Mouse (Mus musculus) layer of hippocampus, postnatal 10 days (tissue): ENCODE data around the gene Cyp3a11. TPM values are rescaled to one million over a fixed set of nuclear protein-coding genes. Genes with fewer than 3 reads are reported as not detected.
"Not testable (repeated sequence)": the region's sequence is repeated elsewhere in the genome, so short reads cannot be mapped to it uniquely, and the experiment has no call there.

Source experiments
- DNase-seq, 2 experiments: peaks; one replicate each; pipeline ENCODE4 v3.0.0; 2021; ENCODE audit warnings: low spot score in 2 of 2
- long read RNA-seq: library from polyadenylated mRNA; stranded (forward); transcript quantifications from one replicate; pipeline ENCODE4 v2.0.0, GENCODE M21; 2023
- total RNA-seq, 2 experiments: library from RNA; stranded (reverse); gene quantifications; 2 replicates each; pipeline ENCODE4 v1.2.3; 2021

Cyp3a11 gene
- total RNA-seq, result not detected
- long read RNA-seq, result 0 reads

DNA sequence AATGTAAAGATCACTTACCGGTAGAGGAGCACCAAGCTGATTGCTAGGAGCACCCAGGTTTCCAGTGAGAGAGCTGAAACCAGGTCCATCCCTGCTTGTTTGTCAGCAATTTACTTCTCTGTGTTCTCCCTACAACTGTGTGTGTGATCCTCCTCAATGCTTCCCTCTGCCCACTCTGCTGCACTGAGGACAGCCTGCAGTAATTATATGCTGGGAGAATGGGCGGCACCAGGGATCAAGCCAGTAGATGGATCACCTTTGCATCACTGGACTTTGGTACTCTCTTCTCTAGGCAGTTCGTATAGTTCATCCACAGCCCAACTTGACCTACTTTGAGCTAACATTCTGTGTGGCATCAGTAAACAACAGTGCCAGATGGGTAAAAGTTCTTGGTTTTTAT, at the start of gene Cyp3a11:
Gene Cyp3a11 (minus strand): TSS at position 277 of the 400 bp plus-strand sequence.
- DNase-seq, result no peak

DNA sequence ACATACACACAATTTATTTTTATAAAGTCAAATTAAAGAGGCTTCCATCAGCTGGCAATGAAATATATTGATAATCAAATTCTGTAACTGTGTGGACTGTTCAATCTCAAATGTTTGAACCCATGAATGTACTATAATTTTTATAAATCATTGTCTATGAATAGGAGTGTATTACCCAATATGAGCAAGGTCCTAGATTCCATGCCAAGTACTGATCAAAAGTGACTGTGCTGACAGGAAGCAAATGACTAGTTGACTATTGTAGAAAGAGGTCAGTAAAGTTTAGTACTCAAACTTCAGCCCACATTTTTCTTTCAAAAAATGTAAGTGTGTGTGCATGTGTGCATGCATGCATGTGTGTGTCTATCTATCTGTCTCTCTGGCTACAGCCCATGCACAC, 33.1 kb upstream of the Cyp3a11 start:
- no peak for DNase-seq

DNA sequence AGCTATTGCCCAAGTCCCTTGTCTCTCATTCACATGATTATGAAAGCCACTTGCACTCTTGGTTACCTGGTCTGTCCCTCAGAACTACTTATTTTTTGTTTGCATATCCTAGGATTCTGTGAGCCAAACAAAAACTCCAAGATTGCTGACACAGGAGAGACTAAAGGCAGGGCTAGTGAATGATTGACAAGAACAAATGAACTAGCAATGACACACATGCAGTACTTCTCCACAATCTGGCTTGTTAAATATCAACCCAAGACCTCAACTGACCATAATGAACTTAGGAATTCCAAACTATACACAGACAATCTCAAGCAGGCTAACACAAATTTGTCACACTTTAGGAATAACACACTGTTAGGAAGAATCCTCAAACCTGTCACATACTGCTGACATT, 32.0 kb upstream of the Cyp3a11 start:
- no peak for DNase-seq

DNA sequence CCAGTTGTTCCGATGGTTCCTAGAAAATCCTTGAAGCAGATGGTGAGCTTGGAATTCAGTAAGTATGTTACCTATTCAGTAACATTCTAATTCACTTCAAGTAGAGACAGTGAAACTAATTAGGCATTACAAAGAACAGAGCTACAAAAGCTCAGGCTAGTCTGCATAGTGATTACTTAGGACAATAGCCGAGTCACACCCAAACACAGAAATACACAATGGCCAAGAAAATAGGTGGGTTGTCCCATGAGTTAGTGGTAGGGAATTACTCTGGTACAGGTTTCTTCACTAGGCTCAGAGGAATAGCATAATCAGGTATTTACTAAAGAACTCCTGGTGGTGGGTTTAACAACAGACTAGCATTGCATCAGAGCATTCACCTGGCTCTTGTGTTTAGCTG, 27.2 kb upstream of the Cyp3a11 start:
- not testable (repeated sequence) for DNase-seq

DNA sequence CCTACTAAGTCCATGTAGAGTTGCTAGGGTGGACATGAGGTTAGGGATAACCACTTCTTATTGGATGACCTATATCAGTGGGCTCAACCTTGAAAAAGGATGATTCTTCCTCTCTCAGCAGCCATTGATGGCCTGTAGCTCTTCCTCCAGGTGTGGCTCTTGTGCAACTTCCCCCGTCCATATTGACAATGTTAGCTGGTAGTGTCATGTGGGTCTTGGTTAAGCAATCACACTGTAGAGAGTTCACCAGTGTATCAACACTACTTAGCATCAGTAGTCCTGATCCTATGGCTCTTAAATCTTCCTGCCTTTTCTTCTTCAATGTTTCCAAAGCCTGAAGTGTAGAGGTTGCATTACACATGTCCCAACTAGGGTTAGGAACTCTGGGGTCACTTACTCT, 24.8 kb upstream of the Cyp3a11 start:
- no peak for DNase-seq

DNA sequence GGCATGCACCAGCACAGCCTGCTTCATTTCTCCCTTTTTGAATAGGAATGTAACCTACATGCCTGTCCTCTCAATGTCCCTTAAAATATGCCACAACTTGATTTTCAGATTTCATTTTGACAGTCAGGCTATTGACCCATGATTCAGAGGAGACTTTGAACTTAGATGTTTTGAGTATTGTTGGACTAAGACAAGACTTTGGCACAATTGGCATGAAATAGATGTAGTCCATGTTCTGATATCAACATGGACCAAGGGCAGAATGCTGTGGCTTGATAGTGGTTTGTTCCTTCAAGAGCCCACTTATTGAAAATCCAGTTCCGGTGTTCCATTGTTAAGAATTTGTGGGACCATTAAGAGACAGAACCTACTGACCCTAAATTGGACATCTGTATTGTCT, 23.6 kb upstream of the Cyp3a11 start:
- DNase-seq, result no peak

DNA sequence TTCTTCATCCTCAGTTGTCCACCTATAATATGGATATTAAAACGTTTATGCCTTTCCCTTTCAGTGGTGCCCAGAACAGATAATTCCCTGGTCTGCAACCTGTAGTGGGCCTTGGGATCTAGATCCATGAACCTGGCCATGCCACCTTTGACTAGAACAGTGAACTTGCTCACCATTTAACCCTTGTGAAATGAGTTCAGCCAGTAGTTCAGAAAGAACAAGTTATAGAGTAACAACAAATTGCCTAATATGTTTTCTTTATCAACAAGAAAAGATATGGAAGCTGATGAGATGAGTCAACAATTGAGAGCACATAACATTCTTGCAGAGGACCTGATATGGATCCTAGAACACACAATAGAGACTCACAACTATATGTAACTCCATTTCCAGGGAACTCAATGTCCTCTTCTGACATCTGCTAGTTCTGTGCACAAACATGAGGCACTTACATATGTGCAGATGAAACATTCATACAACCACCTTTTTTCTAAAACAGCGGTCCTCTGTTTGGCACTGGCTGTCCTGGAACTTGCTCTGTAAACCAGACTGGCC, 20.7 kb upstream of the Cyp3a11 start:
- no peak for DNase-seq

DNA sequence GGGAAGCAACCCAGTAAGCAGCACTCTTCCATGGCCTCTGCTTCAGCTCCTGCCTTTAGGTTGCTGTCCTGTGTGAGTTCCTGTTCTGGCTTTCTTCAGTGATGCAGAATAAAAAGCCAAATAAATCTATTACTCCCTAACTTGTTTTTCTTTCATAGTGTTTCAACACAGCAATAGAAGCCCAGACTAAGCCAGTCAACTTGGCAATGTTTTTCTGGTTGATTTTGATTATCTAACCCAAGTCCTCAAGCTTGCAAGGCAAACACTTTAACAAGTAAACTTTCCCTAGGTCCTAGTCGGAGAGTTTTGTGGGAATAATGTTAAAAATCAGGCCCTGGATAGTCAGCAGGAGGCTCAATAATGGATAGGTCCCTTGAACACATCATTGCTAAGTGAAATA, 17.5 kb upstream of the Cyp3a11 start:
- no peak for DNase-seq

DNA sequence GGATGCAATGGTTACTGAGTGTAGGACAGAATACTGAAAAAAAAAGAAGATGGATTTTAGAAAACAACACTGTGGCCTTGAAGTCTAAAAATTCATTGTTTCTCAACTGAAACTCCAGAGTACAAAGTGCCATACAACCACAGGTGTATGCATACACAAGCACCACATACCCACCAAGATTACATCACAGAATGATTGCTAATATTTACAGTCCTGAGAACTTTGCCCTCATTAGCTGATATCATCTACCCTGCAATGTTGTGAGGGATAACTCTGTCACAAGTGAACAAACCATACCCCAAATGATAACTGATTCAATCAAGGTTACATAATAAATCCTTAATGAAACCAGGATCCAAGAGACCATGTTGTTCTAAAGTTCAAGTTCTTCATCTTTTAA, 1.4 kb upstream of the Cyp3a11 start:
- DNase-seq, result no peak

DNA sequence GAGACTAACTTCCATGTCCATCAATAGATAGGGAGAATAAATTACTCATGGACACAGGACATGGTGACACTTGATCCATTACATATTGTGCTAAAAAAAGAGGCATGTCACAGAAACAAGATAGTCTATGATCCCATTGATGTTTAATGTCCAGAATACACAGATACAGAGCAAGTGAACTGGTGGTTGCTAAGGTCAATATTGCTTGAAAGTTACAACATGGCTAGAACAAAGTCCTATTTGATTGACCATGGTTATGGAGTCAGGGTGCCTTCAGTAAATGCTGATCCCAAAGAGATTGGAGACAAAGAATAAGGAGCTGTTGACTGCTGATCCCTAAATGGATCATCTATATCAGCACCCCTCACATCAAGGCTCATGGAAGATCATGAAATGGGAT, 12.3 kb downstream of the Cyp3a11 start:
- not testable (repeated sequence) for DNase-seq

DNA sequence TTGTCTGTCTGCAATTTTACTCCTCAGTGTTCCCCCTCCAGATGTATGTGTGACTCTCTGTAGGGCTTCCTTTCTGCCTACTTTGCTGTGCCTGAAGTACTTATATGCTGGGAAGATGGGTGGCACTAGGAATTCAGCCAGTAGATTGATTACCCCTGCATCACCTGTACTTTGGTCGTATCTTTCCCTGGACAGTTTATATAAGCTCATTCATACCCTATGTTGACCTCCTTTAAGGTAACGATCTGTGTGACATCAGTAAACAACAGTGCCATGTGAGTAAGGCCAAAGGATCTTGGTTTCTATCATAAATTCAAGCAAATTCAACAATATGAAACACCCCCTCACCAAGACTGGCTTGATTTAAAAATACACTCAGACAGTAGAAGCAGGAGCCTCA, 74.0 kb downstream of the Cyp3a11 start, which contains the start of gene Cyp3a44:
Gene Cyp3a44 (minus strand): TSS at position 79 of the 400 bp plus-strand sequence.
- DNase-seq, result not testable (repeated sequence)

Other genes with a start within 250 kb of the Cyp3a11 start
- not detected for gene Cyp3a41a, start 159.8 kb downstream of the Cyp3a11 start, total RNA-seq
- not detected for gene Cyp3a44, start 74.1 kb downstream of the Cyp3a11 start, total RNA-seq
- gene Cyp3a25, start 129.7 kb upstream of the Cyp3a11 start, total RNA-seq, result not detected
- gene Cyp3a59, start 199.3 kb upstream of the Cyp3a11 start, total RNA-seq, result not detected